Mouse (Mus musculus): Measurements from ENCODE around the gene Prm1. TPM values are rescaled to one million over a fixed set of nuclear protein-coding genes. Genes with fewer than 3 reads are reported as not detected.

Prm1 gene
- polyA plus RNA-seq, 1 experiment, result not detected

DNA sequence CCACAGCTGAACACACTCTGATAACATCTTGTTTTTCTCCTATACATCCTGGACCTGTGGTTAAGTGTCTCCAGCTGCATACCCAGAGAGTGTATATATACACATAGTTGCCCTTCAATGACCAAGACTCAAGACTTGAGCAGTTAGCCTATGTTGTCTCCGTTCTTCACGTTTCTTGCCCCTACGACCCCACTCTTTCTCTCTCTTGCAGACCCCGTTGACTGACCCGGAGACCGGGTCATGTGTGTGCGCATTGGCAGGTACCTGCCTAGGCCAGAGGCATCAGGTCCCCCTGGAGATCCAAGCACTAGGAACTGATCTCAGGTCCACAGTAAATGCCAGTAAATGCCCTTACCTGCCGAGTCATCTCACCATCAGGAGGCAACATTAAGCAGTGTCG lies 21.6 kb upstream of the Prm1 start:
- Histone ChIP-seq H3K27me3 (ENCODE audit: control insufficient read depth, insufficient read depth, insufficient read length) (no peaks in the 10 kb centered on the region), H3ac (ENCODE audit: control insufficient read depth, insufficient read length) (no peak overlapping the region), H3K4me3 (no peak overlapping the region), H3K36me3 (ENCODE audit: control insufficient read depth, insufficient read depth) (no peaks in the 10 kb centered on the region), H3K4me2 (ENCODE audit: low read depth) (no peak overlapping the region), H3K79me2 (ENCODE audit: control insufficient read depth, insufficient read depth) (no peaks in the 10 kb centered on the region)
- TF ChIP-seq POLR2A (IDR thresholded peaks at IDR 0.05; ENCODE audit: insufficient read length, low read depth), result no peak

DNA sequence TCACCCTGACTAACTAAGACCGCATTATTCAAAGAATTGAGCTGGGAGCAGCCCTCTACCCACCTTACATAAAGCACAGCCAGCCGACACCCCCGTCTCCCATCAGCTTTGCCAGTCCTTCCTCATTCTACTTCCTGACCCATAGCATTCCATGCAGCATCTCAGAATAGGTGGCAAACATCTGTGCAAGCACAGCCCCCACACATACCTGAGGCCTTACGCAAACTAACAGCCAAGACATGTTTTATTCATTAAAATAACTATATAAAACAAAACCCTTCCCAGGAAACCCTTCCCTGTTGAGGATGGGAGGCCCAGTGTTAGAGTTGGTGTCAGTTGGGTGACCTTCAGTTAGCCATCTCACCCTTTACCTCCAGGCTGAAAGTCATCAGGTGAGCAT lies 20.2 kb upstream of the Prm1 start:
- TF ChIP-seq E2F4 (IDR thresholded peaks at IDR 0.05; ENCODE audit: insufficient read depth) (no peak), REST (IDR thresholded peaks at IDR 0.05; ENCODE audit: insufficient read depth, insufficient read length) (no peak), USF1 (IDR thresholded peaks at IDR 0.05; ENCODE audit: low read depth) (no peak), MYOG (IDR thresholded peaks at IDR 0.05; ENCODE audit: control insufficient read depth in 1 of 3, insufficient read depth in 1 of 3, insufficient read length in 2 of 3, low read depth in 2 of 3) (no peak), SRF (IDR thresholded peaks at IDR 0.05; ENCODE audit: control insufficient read depth, insufficient read length, low read depth) (no peak), CEBPB (IDR thresholded peaks at IDR 0.05; ENCODE audit: insufficient read depth, poor library complexity, severe bottlenecking) (no peak), MYOD1 (IDR thresholded peaks at IDR 0.05; ENCODE audit: control insufficient read depth in 1 of 3, insufficient read length in 2 of 3, low read depth in 2 of 3) (no peak), TCF12 (IDR thresholded peaks at IDR 0.05; ENCODE audit: insufficient read depth, poor library complexity, severe bottlenecking) (no peak)
- H3K27me3 ChIP-seq (ENCODE audit: control insufficient read depth, insufficient read depth, insufficient read length), result no peaks in the 10 kb centered on the region
- H3K4me3 ChIP-seq, result no peak overlapping the region

DNA sequence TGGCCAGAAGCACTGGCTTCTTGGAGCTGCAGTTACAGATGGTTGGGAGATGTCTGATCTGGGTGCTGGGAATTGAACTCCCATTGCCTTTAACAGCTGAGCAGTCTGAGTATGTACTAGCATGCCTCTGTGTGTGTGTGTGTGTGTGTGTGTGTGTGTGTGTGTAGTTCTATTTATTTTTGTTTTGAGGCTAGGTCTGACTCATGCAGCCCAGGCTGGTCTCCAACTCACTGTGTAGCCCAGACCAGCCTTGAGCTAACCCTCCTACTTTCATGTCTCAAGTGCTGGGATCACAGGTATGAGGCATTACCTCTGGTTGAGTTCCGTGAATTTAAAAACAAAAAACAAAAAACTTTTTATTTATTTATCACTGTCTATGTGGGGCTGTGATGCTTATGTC lies 18.9 kb upstream of the Prm1 start:
- no peaks in the 10 kb centered on the region for H3K79me2 ChIP-seq (ENCODE audit: control insufficient read depth, insufficient read depth)
- H3K27me3 ChIP-seq (ENCODE audit: control insufficient read depth, insufficient read depth, insufficient read length), result no peaks in the 10 kb centered on the region
- TF ChIP-seq MYOG (IDR thresholded peaks at IDR 0.05; ENCODE audit: control insufficient read depth in 1 of 3, insufficient read depth in 1 of 3, insufficient read length in 2 of 3, low read depth in 2 of 3) (no peak), POLR2A (IDR thresholded peaks at IDR 0.05; ENCODE audit: insufficient read length, low read depth) (no peak), POLR2AphosphoS2 (IDR thresholded peaks at IDR 0.05; ENCODE audit: insufficient read length, low read depth) (no peak), TCF12 (IDR thresholded peaks at IDR 0.05; ENCODE audit: insufficient read depth, poor library complexity, severe bottlenecking) (no peak), SRF (IDR thresholded peaks at IDR 0.05; ENCODE audit: control insufficient read depth, insufficient read length, low read depth) (no peak), CEBPB (IDR thresholded peaks at IDR 0.05; ENCODE audit: insufficient read depth, poor library complexity, severe bottlenecking) (no peak), TCF3 (IDR thresholded peaks at IDR 0.05; ENCODE audit: insufficient read length, low read depth) (no peak), MYOD1 (IDR thresholded peaks at IDR 0.05; ENCODE audit: control insufficient read depth in 1 of 3, insufficient read length in 2 of 3, low read depth in 2 of 3) (no peak), REST (IDR thresholded peaks at IDR 0.05; ENCODE audit: insufficient read depth, insufficient read length) (no peak), USF1 (IDR thresholded peaks at IDR 0.05; ENCODE audit: low read depth) (no peak), MAX (IDR thresholded peaks at IDR 0.05; ENCODE audit: low read depth) (no peak), E2F4 (IDR thresholded peaks at IDR 0.05; ENCODE audit: insufficient read depth) (no peak)
- H3K4me2 ChIP-seq (ENCODE audit: low read depth), result no peak overlapping the region
- H3K36me3 ChIP-seq (ENCODE audit: control insufficient read depth, insufficient read depth), result no peaks in the 10 kb centered on the region
- H3ac ChIP-seq (ENCODE audit: control insufficient read depth, insufficient read length), result no peak overlapping the region
- H3K4me3 ChIP-seq, result no peak overlapping the region

More for the DNA sequence above, 20.2 kb upstream of the Prm1 start:
- Histone ChIP-seq H3K4me2 (ENCODE audit: low read depth) (no peak overlapping the region), H3ac (ENCODE audit: control insufficient read depth, insufficient read length) (no peak overlapping the region), H3K36me3 (ENCODE audit: control insufficient read depth, insufficient read depth) (no peaks in the 10 kb centered on the region), H3K79me2 (ENCODE audit: control insufficient read depth, insufficient read depth) (no peaks in the 10 kb centered on the region)

DNA sequence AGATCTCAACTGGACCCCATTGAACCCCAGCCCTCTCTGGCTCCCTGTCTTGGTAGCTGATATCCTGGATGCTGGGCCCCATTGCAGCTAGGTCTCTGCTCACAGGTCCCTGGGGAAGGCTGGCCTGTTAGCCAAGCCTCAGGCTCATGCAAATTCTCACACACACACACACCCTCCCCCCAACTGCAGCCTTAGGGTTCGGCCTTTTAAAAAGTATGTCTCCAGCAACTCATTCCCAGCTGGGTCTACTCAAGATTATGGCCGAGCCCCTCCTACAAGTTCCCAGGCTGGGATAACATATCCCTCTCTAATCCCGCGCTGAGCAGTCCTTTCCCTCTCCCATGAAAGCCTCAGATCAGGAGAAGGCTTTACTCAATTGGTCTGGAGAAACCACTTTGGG lies 15.7 kb upstream of the Prm1 start:
- Histone ChIP-seq H3K4me3 (no peak overlapping the region), H3K27me3 (ENCODE audit: control insufficient read depth, insufficient read depth, insufficient read length) (no peaks in the 10 kb centered on the region), H3K79me2 (ENCODE audit: control insufficient read depth, insufficient read depth) (no peaks in the 10 kb centered on the region), H3K36me3 (ENCODE audit: control insufficient read depth, insufficient read depth) (no peaks in the 10 kb centered on the region), H3K4me2 (ENCODE audit: low read depth) (no peak overlapping the region), H3ac (ENCODE audit: control insufficient read depth, insufficient read length) (no peak overlapping the region)
- TF ChIP-seq POLR2AphosphoS2 (IDR thresholded peaks at IDR 0.05; ENCODE audit: insufficient read length, low read depth) (no peak), E2F4 (IDR thresholded peaks at IDR 0.05; ENCODE audit: insufficient read depth) (no peak), TCF3 (IDR thresholded peaks at IDR 0.05; ENCODE audit: insufficient read length, low read depth) (no peak), POLR2A (IDR thresholded peaks at IDR 0.05; ENCODE audit: insufficient read length, low read depth) (no peak), MYOD1 (IDR thresholded peaks at IDR 0.05; ENCODE audit: control insufficient read depth in 1 of 3, insufficient read length in 2 of 3, low read depth in 2 of 3) (no peak), TCF12 (IDR thresholded peaks at IDR 0.05; ENCODE audit: insufficient read depth, poor library complexity, severe bottlenecking) (no peak), SRF (IDR thresholded peaks at IDR 0.05; ENCODE audit: control insufficient read depth, insufficient read length, low read depth) (no peak), CEBPB (IDR thresholded peaks at IDR 0.05; ENCODE audit: insufficient read depth, poor library complexity, severe bottlenecking) (no peak), USF1 (IDR thresholded peaks at IDR 0.05; ENCODE audit: low read depth) (no peak), MYOG (IDR thresholded peaks at IDR 0.05; ENCODE audit: control insufficient read depth in 1 of 3, insufficient read depth in 1 of 3, insufficient read length in 2 of 3, low read depth in 2 of 3) (no peak), MAX (IDR thresholded peaks at IDR 0.05; ENCODE audit: low read depth) (no peak), REST (IDR thresholded peaks at IDR 0.05; ENCODE audit: insufficient read depth, insufficient read length) (no peak)

DNA sequence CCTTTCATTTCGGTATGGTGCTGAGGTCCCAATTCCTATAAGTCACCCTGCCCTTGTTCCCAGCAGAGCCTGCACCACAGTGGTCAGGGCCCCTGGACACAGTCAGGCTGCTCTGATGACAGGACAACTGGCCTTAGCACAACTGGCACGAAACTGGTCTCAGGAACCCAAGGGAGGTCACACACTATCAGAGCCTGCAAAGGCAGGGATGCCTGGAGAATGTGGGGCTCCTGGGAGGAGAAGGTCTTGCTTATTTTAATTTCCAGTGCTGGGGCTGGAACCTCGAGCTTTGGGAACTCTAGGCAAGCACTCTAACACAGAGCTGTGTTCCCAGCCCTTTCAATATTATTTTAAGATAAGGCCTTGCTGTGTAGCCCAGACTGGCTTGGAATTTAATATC lies 14.3 kb upstream of the Prm1 start:
- H3K27me3 ChIP-seq (ENCODE audit: control insufficient read depth, insufficient read depth, insufficient read length), result no peaks in the 10 kb centered on the region
- H3K36me3 ChIP-seq (ENCODE audit: control insufficient read depth, insufficient read depth), result no peaks in the 10 kb centered on the region
- no peak overlapping the region for H3ac ChIP-seq (ENCODE audit: control insufficient read depth, insufficient read length)
- no peak overlapping the region for H3K4me2 ChIP-seq (ENCODE audit: low read depth)
- H3K4me3 ChIP-seq, result no peak overlapping the region
- TF ChIP-seq MYOG (IDR thresholded peaks at IDR 0.05; ENCODE audit: control insufficient read depth in 1 of 3, insufficient read depth in 1 of 3, insufficient read length in 2 of 3, low read depth in 2 of 3) (no peak), SRF (IDR thresholded peaks at IDR 0.05; ENCODE audit: control insufficient read depth, insufficient read length, low read depth) (no peak), MAX (IDR thresholded peaks at IDR 0.05; ENCODE audit: low read depth) (no peak), E2F4 (IDR thresholded peaks at IDR 0.05; ENCODE audit: insufficient read depth) (no peak), USF1 (IDR thresholded peaks at IDR 0.05; ENCODE audit: low read depth) (no peak), TCF12 (IDR thresholded peaks at IDR 0.05; ENCODE audit: insufficient read depth, poor library complexity, severe bottlenecking) (no peak), REST (IDR thresholded peaks at IDR 0.05; ENCODE audit: insufficient read depth, insufficient read length) (no peak), MYOD1 (IDR thresholded peaks at IDR 0.05; ENCODE audit: control insufficient read depth in 1 of 3, insufficient read length in 2 of 3, low read depth in 2 of 3) (no peak), CEBPB (IDR thresholded peaks at IDR 0.05; ENCODE audit: insufficient read depth, poor library complexity, severe bottlenecking) (no peak), POLR2AphosphoS2 (IDR thresholded peaks at IDR 0.05; ENCODE audit: insufficient read length, low read depth) (no peak)
- H3K79me2 ChIP-seq (ENCODE audit: control insufficient read depth, insufficient read depth), result no peaks in the 10 kb centered on the region
